11 mouse cellular contexts compared by ENCODE assay signal in genomic region chr11:81518001-81518955, GRCm38 (mm10).
DNase-seq lines count a peak whose midpoint lies in the region; ATAC-seq lines count a peak whose summit lies in the region.
"Had no signal": no experiment of that assay in that cellular context is flagged by ENCODE, and none has a peak within 500 bp of the region (broad histone marks: within the 10 kb centered on the region; RNA-seq: fewer than 3 reads in every experiment).

No protein-coding gene starts in this region.

- H3K4me3 ChIP-seq in heart, embryonic 16.5 days (ENCODE audit: low read length) = no peak overlapping the region; the same call in 1 of the 2 replicates
- no peak overlapping the region for H3K4me3 ChIP-seq in forebrain, embryonic 10.5 days
- no peak overlapping the region for H3K4me3 ChIP-seq in hindbrain, embryonic 15.5 days

- no peak for ATAC-seq in heart, embryonic 16.5 days (replicated peaks; ENCODE audit: extremely low read depth, insufficient read depth, low FRiP score)
- ATAC-seq in hindbrain, embryonic 15.5 days (ENCODE audit: low FRiP score, low read depth) = peak; percentile 51; the same call in 1 of the 2 replicates

- no peaks in the 10 kb centered on the region for H3K36me3 ChIP-seq in heart, embryonic 16.5 days (ENCODE audit: control insufficient read depth, insufficient read depth)
- H3K36me3 ChIP-seq in forebrain, embryonic 10.5 days (replicated peaks) = no peaks in the 10 kb centered on the region
- H3K36me3 ChIP-seq in hindbrain, embryonic 15.5 days = no peaks in the 10 kb centered on the region

- no peak overlapping the region for H3K27ac ChIP-seq in heart, embryonic 16.5 days (ENCODE audit: low read length)
- H3K27ac ChIP-seq in forebrain, embryonic 10.5 days = peak overlapping the region; percentile 72
- peak overlapping the region; percentile 52 for H3K27ac ChIP-seq in hindbrain, embryonic 15.5 days (replicated peaks)

- peaks cover 2% of the 10 kb centered on the region; the same call in 1 of the 2 replicates for H3K27me3 ChIP-seq in heart, embryonic 16.5 days (ENCODE audit: control insufficient read depth, insufficient read depth, low read length)
- peaks cover 31% of the 10 kb centered on the region for H3K27me3 ChIP-seq in forebrain, embryonic 10.5 days (ENCODE audit: poor library complexity, severe bottlenecking)
- H3K27me3 ChIP-seq in hindbrain, embryonic 15.5 days = no peaks in the 10 kb centered on the region

- peak overlapping the region; percentile 46 for H3K4me2 ChIP-seq in heart, embryonic 16.5 days (ENCODE audit: low read depth, low read length)
- H3K4me2 ChIP-seq in hindbrain, embryonic 15.5 days = peak overlapping the region; percentile 18; the same call in 1 of the 2 replicates
- H3K4me2 ChIP-seq: liver, embryonic 11.5 days had no signal

- H3K9me3 ChIP-seq in heart, embryonic 16.5 days (replicated peaks; ENCODE audit: control insufficient read depth, low read length) = no peaks in the 10 kb centered on the region
- no peaks in the 10 kb centered on the region for H3K9me3 ChIP-seq in forebrain, embryonic 10.5 days
- H3K9me3 ChIP-seq in hindbrain, embryonic 15.5 days = no peaks in the 10 kb centered on the region

- peaks cover 8% of the 10 kb centered on the region; the same call in 1 of the 2 replicates for H3K4me1 ChIP-seq in heart, embryonic 16.5 days (ENCODE audit: control insufficient read depth, insufficient read depth, low read length)
- H3K4me1 ChIP-seq in forebrain, embryonic 10.5 days = peaks cover 43% of the 10 kb centered on the region
- H3K4me1 ChIP-seq in hindbrain, embryonic 15.5 days (replicated peaks) = peaks cover 19% of the 10 kb centered on the region

- 22% methylated on average over 14 of the region's 14 CpGs for WGBS in heart, embryonic 16.5 days
- WGBS in forebrain, embryonic 10.5 days = 43% methylated on average over 14 of the region's 14 CpGs
- WGBS in hindbrain, embryonic 15.5 days = 31% methylated on average over 14 of the region's 14 CpGs

- no peak overlapping the region for H3K9ac ChIP-seq in heart, embryonic 16.5 days (ENCODE audit: low read length)
- H3K9ac ChIP-seq in hindbrain, embryonic 15.5 days = no peak overlapping the region

- no peak for DNase-seq in heart, adult 8-10 months (ENCODE audit: low spot score)
- DNase-seq in R1 (ENCODE audit: low read depth, low spot score) = peak; percentile 41
- DNase-seq in forebrain, embryonic 10.5 days (ENCODE audit: extremely low spot score, low spot score) = no peak
- no peak for DNase-seq in layer of hippocampus, postnatal 36 days
- no peak for DNase-seq in adrenal gland, adult 18-20 months (ENCODE audit: low spot score in 2 of 2)
- DNase-seq: kidney, adult 18-20 months; lung, postnatal 14 days; thymus, postnatal 4 days had no signal
